Mouse (Mus musculus) ES-CJ7 (cell line): ENCODE results near the gene Ttc16.

ENCODE experiments used
- DNase-seq: peaks from one replicate; pipeline ENCODE4 v3.0.0; 2011; ENCODE audit warnings: low read depth, low spot score

The Ttc16 gene

GRCm38 (mm10) chr2:32775359-32776074, at the start of gene Ttc16, which contains the start of gene Ptrh1:
Gene Ttc16, minus strand, starts transcription at chr2:32775633.
Gene Ptrh1, plus strand, starts transcription at chr2:32775786.
- peak; percentile 96 for DNase-seq

- DNase-seq: no peak
These were observed 49.3 kb upstream of the Ttc16 start for GRCm38 (mm10) chr2:32824778-32825177.

GRCm38 (mm10) chr2:32824181-32824580, 48.7 kb upstream of the Ttc16 start:
- DNase-seq: no peak

- DNase-seq: no peak
These were observed 48.2 kb upstream of the Ttc16 start for GRCm38 (mm10) chr2:32823579-32824154.

GRCm38 (mm10) chr2:32823153-32823552, 47.7 kb upstream of the Ttc16 start:
- no peak for DNase-seq

- no peak for DNase-seq
These were observed 47.2 kb upstream of the Ttc16 start for GRCm38 (mm10) chr2:32822643-32823042.

GRCm38 (mm10) chr2:32821041-32821802, 45.8 kb upstream of the Ttc16 start:
- peak; percentile 55 for DNase-seq

- no peak for DNase-seq
These were observed 42.8 kb upstream of the Ttc16 start for GRCm38 (mm10) chr2:32818208-32818607.

GRCm38 (mm10) chr2:32817589-32817988, 42.2 kb upstream of the Ttc16 start:
- DNase-seq: no peak

GRCm38 (mm10) chr2:32816946-32817581, 41.6 kb upstream of the Ttc16 start:
- no peak for DNase-seq

GRCm38 (mm10) chr2:32816497-32816896, 41.1 kb upstream of the Ttc16 start:
- DNase-seq: no peak

- no peak for DNase-seq
These were observed 36.5 kb upstream of the Ttc16 start for GRCm38 (mm10) chr2:32811959-32812358.

GRCm38 (mm10) chr2:32808816-32809566, 33.6 kb upstream of the Ttc16 start:
- DNase-seq: no peak

- DNase-seq: no peak
These were observed 23.0 kb upstream of the Ttc16 start for GRCm38 (mm10) chr2:32798251-32798962.

- DNase-seq: no peak
These were observed 20.4 kb upstream of the Ttc16 start for GRCm38 (mm10) chr2:32795748-32796418.

GRCm38 (mm10) chr2:32791297-32791696, 15.9 kb upstream of the Ttc16 start:
- no peak for DNase-seq

- no peak for DNase-seq
These were observed 13.1 kb upstream of the Ttc16 start for GRCm38 (mm10) chr2:32788581-32788980.

GRCm38 (mm10) chr2:32787176-32787575, 11.7 kb upstream of the Ttc16 start:
- peak; percentile 45 for DNase-seq

- no peak for DNase-seq
These were observed 8.7 kb upstream of the Ttc16 start, which contains the start of gene Cfap157 for GRCm38 (mm10) chr2:32784048-32784681. Gene Cfap157, minus strand, starts transcription at chr2:32784428.

GRCm38 (mm10) chr2:32781710-32782109, 6.3 kb upstream of the Ttc16 start:
- peak; percentile 80 for DNase-seq
